Mouse (Mus musculus) fat pad, adult 2 months (tissue): ENCODE results near the gene Rpl10a.
"Not testable (repeated sequence)": the region's sequence is repeated elsewhere in the genome, so short reads cannot be mapped to it uniquely, and the experiment has no call there.

Experiments
- DNase-seq: peaks from one replicate; pipeline ENCODE4 v3.0.0-alpha.2; 2011; ENCODE audit warnings: low read depth, low spot score; ENCODE audit errors: extremely low read depth

Rpl10a gene

DNA sequence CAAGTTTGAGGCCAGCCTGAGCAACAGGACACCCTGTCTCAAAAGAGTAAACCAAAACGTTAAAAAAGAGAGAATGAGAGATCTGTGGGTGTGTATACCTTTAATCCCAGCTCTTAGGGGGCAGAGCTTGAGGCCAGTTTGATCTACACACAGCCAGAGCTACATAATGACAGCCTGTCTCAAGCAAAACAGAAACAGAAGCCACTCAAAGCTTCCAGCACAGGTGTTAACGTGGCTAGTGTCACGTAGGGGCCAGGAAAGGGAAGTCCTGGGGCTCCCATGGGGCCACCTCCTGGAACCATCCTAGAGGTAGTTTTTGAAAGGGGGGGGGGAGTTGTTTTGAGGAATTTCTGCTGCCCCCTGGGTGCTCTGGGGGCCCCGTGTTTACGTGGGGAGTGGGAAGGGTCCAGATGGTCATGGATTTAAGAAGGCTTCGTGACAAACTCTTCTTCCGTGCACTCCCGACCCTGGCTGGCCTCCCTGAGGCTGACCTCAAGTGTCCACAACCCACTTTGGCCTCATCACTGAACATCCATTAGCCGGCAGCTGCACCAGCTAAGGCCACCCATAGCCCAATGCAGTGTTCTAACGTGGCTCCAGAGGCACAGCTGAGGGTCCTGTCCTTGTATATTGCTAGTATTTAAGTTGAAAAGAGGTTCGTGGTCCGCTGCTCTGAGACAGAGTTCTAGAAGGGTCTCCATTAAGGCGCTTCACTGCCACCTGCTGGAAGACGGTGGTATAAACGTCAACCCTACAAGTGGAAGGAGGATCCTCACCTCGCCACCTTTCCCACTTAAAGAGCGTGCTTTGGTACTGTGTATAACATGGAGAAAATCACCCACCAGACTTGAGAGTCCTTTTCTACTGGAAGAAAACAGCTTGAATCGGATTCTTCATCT lies 19.7 kb upstream of the Rpl10a start:
- no peak for DNase-seq

DNA sequence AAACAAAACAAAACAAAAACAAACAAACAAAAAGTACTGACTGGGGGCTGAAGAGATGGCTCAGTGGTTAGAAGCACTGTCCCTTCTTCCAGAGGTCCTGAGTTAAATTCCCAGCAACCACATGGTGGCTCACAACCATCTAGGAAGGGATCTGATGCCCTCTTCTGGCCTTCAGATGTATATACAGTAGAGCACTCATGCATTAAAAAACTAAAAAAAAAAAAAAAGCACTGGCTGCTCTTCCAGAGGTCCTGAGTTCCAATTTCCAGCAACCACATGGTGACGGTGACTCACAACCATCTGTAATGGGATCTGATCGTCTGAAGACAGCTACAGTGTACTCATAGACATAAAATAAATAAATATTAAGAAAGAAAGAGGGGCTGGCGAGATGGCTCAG lies 17.4 kb upstream of the Rpl10a start:
- no peak for DNase-seq

DNA sequence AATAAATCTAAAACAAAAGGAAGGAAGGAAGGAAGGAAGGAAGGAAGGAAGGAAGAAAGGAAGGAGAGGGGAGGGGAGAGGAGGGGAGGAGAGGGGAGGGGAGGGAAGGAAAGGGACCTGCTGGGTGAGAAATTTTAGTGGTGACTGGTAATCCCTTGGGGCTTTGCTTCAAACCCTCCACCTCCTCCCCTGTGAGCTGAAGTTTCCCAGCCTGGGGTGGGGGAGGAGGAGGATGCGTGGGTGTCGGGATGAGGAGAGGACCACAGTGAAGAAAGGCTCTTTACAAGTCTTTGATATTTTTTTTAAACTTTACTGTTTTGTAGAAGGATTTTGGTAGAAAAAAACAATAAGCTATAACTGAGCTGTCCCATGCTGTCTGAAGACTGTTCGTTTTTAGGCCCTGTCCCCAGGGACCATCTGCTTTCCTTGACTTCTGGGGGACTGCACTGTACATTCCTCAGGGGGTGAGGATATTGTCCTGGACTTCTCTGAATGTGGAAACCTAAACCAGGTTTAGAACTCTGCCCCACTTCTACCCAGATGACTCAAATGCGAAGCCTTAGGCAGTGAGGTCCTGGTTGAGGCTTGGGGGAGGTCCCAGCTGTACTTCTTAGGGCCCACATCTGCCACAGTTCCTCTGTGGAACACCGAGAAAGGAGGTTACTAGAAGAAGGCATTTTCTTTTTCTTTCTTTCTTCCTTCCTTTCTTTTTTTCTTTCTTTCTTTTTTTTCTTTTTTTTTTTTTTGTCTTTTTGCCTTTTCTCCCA lies 16.7 kb upstream of the Rpl10a start:
- no peak for DNase-seq

DNA sequence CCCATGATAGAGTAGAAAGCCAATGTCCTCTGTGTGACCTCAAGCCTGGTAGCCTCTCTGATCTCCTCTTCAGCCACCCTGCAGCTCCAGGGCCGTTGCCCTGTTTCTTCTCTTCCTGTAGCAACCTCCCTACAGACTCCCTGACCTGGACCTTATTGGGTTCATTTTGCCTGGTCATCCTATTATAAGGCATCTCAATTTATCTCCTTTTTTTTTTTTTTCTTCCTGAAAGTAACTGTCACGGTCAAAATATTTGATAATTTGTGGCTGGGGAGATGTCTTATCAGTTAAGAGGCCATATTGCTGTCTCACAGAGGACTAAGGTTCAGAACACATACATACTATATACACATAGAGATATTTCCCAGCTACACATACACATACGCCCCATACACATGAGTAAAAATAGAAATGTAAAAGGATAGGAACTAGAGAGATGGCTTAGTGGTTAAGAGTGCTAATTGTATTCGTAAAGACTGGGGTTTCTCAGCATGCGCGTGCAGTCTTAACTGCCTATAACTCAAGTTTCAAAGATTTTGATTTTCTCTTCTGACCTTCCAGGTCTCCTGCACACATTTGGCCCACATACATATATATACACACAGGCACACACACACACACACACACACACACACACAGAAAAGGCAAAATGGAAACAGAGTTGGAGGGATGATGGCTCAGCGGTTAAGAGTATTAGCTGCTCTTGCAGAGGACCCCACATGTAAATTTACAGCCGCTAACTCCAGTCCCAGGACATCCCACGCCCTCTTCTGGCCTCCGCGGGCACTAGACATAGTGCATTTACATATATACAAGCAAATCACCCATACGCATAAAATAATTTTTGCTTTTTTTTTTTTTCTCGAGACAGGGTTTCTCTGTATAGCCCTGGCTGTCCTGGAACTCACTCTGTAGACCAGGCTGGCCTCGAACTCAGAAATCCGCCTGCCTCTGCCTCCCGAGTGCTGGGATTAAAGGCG lies 15.7 kb upstream of the Rpl10a start:
- DNase-seq = no peak

DNA sequence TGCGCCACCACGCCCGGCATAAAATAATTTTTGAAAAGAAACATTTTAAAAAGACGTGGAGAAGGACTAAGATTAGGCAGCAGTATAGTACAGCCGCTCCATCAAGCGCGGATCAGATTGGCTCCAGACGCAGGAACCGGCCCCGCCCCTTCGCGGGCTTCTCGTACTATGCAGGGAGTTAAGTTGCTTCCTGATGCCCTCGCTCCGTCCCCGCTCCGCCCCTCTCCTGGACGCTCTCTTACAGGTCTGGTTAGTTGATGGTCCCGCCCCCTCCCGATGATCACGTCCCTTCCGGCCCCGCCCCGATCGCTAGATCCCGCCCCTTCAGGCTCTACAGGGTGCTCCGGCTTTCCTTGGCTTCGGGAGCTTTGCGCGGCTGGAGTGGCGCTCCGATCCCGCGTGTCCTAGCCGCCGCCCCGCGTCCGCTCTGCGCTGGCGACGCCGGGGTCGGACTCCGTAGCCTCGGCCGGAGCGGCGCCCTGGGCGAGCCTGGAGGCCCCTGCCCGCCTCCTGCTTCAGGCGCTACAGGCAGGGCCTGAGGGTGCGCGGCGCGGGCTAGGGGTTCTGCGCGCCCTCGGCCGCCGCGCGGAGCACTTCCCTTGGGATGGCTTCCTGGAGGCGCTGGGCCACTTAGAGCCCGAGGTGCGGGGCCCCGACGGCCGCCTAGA lies 14.9 kb upstream of the Rpl10a start, which contains the start of gene Fance:
Gene Fance, plus strand, starts transcription at position 308 of the 668 bp plus-strand sequence.
- DNase-seq = peak; percentile 89

DNA sequence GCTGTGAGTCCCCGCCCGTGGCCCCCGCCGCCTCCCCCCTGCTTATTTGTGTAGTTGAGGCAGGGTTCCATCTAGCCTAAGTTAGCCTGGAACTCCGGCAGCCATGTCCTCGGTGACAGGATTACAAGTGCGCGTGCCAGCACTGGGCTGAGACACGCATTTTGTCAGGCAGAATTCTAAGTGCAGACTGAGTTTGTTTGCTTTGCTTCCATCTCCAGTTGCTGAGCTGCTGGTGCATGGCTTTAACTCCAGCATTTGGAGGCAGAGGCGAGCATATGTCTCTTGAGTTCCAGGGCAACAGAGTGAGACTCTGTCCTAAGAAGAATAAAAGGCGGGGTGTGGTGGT lies 14.4 kb upstream of the Rpl10a start:
- DNase-seq = no peak

DNA sequence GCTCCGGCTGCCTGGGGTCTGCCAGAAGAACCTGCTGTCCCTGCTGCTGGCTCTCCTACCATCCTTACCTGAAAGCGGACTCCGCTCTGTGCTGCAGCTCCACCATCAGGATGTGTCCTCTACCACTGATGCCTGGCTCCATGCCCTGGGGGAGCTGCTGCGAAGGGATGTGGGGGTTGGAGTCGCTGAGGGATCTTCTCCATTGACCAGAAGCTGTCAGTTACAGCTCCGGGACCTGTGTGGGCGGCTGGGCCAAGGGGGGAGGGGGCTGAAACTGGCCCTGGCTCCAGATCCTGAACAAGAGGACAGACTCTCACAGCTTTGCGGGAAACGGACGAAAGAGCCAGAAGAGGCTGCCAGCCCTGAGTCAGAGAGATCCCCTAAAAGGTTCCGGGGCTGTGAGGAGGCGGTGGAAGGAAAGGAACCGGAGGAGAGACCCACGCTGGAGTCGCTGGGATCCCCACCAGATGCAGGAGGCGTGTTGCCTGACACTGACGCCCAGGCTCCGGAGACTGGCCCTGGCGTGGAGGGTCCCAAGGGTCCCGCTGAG lies 12.6 kb upstream of the Rpl10a start:
- no peak for DNase-seq

DNA sequence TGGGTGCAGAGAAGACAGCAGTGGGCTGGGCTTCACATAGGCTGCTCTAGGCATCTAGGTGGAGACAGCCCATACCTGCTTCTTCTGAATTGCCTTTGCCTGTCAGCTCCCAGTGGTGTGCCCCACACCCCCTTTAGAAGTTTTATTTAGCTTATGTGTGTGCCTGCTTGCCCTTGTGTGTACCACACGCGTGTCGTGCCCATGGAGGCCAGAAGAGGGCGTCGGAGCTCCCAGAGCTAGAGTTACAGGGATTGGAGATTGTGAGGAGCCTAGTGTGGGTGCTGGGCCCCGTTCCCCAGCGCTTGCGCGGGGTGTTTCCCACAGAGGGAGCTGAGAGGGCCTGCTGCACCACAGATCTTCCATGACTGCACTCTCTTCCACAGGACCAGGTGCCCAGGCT lies 11.8 kb upstream of the Rpl10a start:
- no peak for DNase-seq

DNA sequence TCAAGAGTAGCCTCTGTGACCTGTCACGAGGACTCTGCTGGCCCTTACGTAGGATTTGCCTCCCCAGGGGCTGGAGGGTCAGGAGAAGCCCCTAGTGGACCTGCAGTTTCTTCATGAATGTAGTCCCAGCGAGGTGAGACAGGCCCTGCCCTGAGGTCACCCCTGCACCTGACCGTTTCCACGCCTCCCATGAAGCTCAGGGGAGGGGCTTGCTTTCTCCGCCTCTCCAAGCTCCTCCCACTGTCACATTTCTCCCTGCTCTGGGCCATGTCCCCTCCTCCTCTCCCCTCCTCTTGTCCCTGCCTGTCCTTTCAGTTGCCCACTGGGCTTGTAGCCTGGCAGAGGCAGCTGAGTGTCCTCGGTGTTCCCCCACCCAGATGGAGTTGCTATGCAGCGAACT lies 11.2 kb upstream of the Rpl10a start:
- no peak for DNase-seq

DNA sequence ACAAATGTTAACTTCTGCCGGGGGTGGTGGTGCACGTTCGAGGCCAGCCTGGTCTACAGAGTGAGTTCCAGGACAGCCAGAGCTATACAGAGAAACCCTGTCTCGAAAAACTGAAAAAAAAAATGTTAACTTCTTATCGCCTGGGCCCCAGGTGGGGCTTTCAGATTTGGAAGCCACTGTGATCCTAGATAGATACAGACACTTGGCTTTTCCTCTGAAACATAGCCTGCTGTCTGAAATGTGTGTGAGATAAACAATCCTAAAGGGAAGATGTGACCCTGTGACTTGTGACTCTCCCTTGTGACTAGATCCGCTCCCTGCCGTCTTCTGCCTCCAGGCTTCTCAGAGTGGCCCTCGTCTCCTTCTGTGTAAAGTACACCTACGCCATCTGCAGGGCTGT lies 10.5 kb upstream of the Rpl10a start:
- DNase-seq = no peak

DNA sequence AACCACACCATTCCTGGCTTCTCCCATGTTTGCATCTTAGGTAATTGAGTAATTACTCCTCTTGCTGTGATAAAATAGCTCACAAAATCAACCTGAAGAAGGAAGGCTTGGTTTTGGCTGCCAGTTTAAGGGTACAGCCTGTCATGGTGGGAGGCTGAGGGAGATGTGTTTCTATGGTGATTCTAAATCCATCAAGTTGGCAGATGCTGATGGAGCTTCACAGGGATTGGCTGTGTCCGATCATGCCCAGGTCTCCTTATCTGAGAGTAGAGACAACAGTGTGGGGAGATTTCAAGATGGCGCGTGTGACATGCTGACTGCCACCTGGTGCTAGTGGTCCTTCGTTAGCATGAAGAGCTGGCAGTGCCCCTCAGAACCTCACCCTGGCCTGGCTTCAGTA lies 6.6 kb upstream of the Rpl10a start:
- no peak for DNase-seq

DNA sequence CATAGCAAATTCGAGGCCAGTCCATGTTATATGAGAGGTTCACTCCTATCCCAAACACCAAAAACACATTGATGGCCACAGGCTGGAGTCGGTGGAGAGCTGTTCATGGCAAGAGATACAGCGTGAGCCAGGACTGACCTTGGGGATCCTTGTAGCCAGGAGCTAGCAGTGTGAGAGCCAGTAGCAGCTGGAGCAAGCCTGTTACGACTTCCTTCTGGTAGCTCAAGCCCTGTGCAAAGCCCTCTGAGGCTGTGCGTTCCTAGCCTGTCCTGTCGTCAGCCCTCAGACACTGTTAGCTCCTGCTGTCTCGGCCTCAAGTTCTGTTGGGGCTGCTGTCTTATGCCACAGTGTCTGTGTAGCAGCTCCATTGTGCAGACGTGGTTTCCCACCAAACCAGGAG lies 4.5 kb upstream of the Rpl10a start:
- DNase-seq = no peak

DNA sequence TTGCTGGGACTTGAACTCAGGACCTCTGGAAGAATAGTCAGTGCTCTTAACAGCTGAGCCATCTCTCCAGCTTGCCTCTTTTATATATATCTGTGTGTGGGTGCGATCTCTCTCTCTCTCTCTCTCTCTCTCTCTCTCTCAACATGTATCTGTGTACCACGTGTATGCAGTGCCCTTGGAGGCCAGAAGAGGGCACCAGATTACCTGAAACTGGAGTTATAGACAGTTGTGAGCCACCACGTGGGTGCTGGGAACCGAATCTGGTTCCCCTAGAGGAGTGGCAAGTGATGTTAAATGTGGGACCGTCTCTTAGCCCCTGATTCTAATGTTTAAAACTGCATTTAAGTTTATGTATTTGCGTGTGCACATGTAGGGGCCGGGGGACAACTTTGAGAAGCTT lies 3.9 kb upstream of the Rpl10a start:
- DNase-seq = not testable (repeated sequence)

DNA sequence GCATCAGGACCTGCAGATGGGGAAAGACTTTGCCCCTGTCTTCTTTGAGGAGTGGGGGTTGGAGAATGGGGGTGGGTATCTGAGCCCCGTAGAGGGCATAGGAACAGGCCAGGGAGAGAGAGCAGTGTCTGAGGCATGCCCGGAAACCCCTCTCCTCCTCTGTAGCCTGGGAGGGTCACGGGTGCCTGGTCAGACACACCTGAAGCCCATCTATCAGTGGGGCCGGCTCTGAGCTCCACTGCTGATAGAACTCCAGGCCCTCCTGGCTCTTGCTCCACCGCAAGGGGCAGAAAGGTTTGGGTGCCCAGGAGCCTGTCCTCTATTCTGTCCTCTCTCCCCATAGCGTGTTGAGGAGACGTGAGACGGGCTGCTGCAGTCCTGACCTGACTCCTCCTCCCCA lies 2.5 kb upstream of the Rpl10a start:
- DNase-seq = no peak

DNA sequence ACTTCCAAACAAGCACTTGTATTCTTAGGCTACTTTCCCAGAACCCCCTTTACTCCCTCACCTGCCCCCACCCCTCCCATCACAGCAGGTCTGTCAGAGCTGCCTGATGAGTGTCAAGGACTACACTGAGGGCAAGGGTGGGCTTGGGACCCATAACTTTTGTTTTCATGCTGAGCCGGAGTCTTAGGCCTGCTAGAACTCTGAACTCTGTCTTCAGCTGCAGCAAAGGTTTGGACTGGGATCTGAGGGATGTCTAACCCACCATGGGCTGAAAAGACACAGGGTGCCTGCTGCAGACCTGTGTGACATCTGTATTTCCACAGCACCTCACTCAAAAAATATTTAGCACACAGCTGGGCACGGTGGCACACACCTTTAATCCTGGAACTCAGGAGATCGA lies 1.3 kb upstream of the Rpl10a start:
- no peak for DNase-seq

DNA sequence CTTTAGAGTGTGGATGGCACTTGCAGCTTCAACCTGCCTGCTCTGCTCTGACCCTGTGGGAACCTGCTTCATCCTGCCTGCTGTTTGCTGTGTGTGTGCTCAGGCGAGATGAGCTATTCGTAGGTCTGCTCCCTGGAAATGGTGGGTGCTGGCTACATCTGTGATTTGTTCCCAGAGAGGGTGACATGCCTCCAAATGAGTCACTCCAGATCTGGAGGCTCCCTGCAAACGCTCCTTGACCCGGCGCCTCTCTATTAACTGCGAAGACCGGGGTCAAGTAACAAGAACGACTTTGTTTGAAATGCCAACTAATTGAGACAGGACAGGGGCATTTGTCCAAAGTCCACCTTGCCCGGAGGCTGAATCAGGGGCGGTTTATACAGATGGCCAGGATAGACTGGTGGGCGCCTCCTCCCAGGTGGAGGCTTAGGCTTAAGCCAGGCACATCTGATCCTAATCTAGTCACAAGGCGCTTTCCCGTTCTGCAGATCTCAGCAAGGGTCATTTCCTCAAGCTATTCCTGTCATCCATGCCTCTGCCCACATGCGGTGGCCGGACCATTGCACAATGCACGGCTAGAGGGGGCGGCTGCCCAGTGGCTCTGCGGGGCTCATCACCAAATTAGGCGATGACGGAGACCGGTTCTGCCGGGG lies 472 bp upstream of the Rpl10a start:
- DNase-seq = no peak

DNA sequence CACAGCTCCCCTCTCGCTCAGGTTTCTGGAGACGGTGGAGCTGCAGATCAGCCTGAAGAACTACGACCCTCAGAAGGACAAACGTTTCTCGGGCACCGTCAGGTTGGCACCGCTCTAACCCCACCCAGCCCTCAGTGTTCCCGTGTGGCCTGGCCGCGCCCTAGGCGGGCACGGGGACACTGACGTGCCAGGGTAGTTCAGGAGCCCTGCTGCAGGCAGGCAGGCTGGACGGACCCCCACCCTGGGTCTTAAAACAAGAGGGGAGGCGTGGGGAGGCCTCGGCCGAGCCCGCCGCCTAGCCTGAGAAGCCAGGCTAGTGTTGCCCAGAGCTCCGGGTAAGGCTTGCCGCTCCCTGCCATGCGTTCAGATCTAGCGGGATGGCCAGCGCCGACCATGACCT lies 675 bp downstream of the Rpl10a start:
- no peak for DNase-seq

DNA sequence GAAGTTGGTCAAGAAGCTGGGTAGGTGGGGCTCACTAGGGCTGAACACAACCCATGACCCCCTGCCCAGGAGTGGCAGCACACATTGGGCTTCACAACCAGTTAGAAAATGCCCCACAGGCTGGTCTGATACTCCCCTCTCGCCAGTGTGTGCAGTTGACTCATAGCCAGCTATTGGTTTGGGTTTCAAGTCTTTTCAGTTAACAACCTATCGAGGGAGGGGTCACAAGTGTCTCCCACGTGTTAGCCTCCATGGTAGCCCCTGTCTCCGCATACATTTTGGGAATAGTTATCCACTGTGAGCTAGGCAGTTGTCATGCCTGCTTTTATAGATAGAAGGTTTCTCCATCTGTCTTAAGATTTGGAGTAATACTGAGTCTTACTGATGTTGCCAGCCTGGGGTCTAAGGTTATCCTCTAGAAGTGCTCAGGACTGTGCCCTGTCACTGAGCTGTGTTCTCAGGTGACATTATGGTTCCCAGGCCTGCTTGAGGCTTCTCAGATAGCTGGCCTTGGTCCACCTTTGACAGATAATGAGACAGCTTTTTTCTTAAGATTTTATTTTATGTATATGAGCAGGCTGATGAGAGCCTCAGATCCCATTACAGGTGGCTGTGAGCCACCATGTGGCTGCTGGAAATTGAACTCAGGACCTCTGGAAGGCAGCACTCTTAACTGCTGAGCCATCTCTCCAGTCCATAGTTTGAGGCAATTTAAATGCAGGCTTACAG lies 1.4 kb downstream of the Rpl10a start:
- DNase-seq = no peak

DNA sequence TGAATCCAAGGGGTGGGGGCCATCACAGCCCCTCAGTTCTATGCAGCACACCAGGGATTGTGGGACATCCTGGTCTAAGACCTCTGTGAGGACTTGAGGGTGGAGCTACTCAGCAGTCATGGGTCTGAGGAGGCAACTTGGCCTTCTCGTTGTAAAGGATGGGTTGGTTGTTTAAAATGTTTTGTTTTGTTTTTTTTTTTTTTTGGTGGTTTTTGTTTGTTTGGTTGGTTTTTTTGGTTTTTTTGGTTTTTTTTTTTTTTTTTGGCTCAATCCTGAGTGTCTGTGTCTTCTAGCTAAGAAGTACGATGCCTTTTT lies 1.9 kb downstream of the Rpl10a start:
- no peak for DNase-seq
